Mouse (Mus musculus) heart, adult 9 months (tissue): ENCODE measurements around the gene Zfp457.
"Not testable (repeated sequence)": the region's sequence is repeated elsewhere in the genome, so short reads cannot be mapped to it uniquely, and the experiment has no call there.

Experiments used
- DNase-seq, 2 experiments: peaks; one replicate each; pipeline ENCODE4 v3.0.0; 2022; ENCODE audit warnings: low spot score in 2 of 2

The Zfp457 gene

GRCm38 (mm10) chr13:67305822-67306672 lies at the start of gene Zfp457:
Gene Zfp457, minus strand, starts transcription at chr13:67306485.
- peak; percentile 86 to 93 for DNase-seq

GRCm38 (mm10) chr13:67351854-67352253 lies 45.6 kb upstream of the Zfp457 start:
- DNase-seq: no peak

- no peak for DNase-seq
These were observed 37.1 kb upstream of the Zfp457 start for GRCm38 (mm10) chr13:67343422-67343821.

GRCm38 (mm10) chr13:67332877-67333276 lies 26.6 kb upstream of the Zfp457 start:
- peak in 1 of 2 experiments; percentile 3 for DNase-seq

- peak; percentile 88 to 92 for DNase-seq
These were observed 25.9 kb upstream of the Zfp457 start, which contains the start of gene Zfp595 for GRCm38 (mm10) chr13:67332019-67332724. Gene Zfp595, minus strand, starts transcription at chr13:67332570.

- no peak for DNase-seq
These were observed 433 bp upstream of the Zfp457 start for GRCm38 (mm10) chr13:67306718-67307117.

- DNase-seq: no peak
These were observed 28.0 kb downstream of the Zfp457 start, which contains the start of gene Zfp458 for GRCm38 (mm10) chr13:67278314-67278713. Gene Zfp458, minus strand, starts transcription at chr13:67278466.

GRCm38 (mm10) chr13:67269383-67270065 lies 36.8 kb downstream of the Zfp457 start:
- not testable (repeated sequence) for DNase-seq

GRCm38 (mm10) chr13:67268568-67269369 lies 37.5 kb downstream of the Zfp457 start:
- DNase-seq: peak; percentile 86 to 87
